Mouse (Mus musculus) liver, postnatal 0 days (tissue): Measurements from ENCODE around the gene Krt80. TPM values are rescaled to one million over a fixed set of nuclear protein-coding genes. Genes with fewer than 3 reads are reported as not detected.

Experiments used
- ATAC-seq: fragments of 200-750 bp; cut with Nextera tagmentation; 2 replicates; pipeline ENCODE4 v1.8.0; 2017; ENCODE audit warnings: mild to moderate bottlenecking, moderate library complexity
- DNase-seq: peaks from one replicate; pipeline ENCODE4 v3.0.0-alpha.2; 2016
- H3K27ac ChIP-seq: fragments of 300-500 bp; sonication (generic); 2 replicates; pipeline ENCODE4 v1.5.1; 2014; ENCODE audit warnings: antibody characterized with exemption, moderate library complexity, mild to moderate bottlenecking, low read depth
- H3K27me3 ChIP-seq: fragments of 300-500 bp; sonication (generic); 2 replicates; pipeline ENCODE4 v1.6.1; 2014; ENCODE audit warnings: low read length, control low read depth, mixed read lengths; ENCODE audit not compliant: insufficient read depth
- H3K36me3 ChIP-seq: fragments of 300-500 bp; sonication (generic); replicated peaks from 2 replicates; pipeline ENCODE4 v1.6.1; 2014; ENCODE audit warnings: mild to moderate bottlenecking, control low read depth, low read length, moderate library complexity, mixed read lengths; ENCODE audit not compliant: insufficient read depth
- H3K4me1 ChIP-seq: fragments of 300-500 bp; sonication (generic); 2 replicates; pipeline ENCODE4 v1.6.1; 2014; ENCODE audit warnings: antibody characterized with exemption, mild to moderate bottlenecking, control low read depth; ENCODE audit not compliant: insufficient read depth
- H3K4me2 ChIP-seq: fragments of 300-500 bp; sonication (generic); 2 replicates; pipeline ENCODE4 v1.6.1; 2014; ENCODE audit warnings: low read depth, mild to moderate bottlenecking, low read length, moderate library complexity, mixed read lengths
- H3K4me3 ChIP-seq: fragments of 300-500 bp; sonication (generic); 2 replicates; pipeline ENCODE4 v1.5.1; 2014; ENCODE audit warnings: low read depth, low read length
- H3K9ac ChIP-seq: fragments of 300-500 bp; sonication (generic); replicated peaks from 2 replicates; pipeline ENCODE4 v1.6.1; 2014; ENCODE audit warnings: mild to moderate bottlenecking, moderate library complexity
- H3K9me3 ChIP-seq: fragments of 300-500 bp; sonication (generic); 2 replicates; pipeline ENCODE4 v1.6.1; 2016; ENCODE audit warnings: mild to moderate bottlenecking, control low read depth, low read length, mixed read lengths
- CTCF ChIP-seq: sonication (generic); IDR thresholded peaks from 2 replicates; pipeline ENCODE4 v1.5.1; 2016; ENCODE audit warnings: antibody characterized with exemption, low read depth
- EP300 ChIP-seq: IDR thresholded peaks from 2 replicates; pipeline ENCODE4 v1.6.1; 2016; ENCODE audit warnings: antibody characterized with exemption, low read depth, mild to moderate bottlenecking
- WGBS: fragments of 180-500 bp; shearing (Covaris S2); extraction: QIAGEN DNeasy Blood & Tissue Kit; methylation state at CpG from one replicate; pipeline ENCODE4 v1.1.7; 2014; ENCODE audit not compliant: insufficient replicate concordance; 5-methylcytosine and 5-hydroxymethylcytosine counted together
- microRNA counts: library from miRNA; unstranded; fragments of <30 nt; microRNA quantifications from one replicate; lab custom pipeline; 2015
- microRNA-seq: library from miRNA; unstranded; fragments of <30 nt; microRNA quantifications from one replicate; pipeline ENCODE4, GENCODE M21; 2016
- polyA plus RNA-seq: library from polyadenylated mRNA; unstranded; fragments of >200 nt; fragmentation: Nextera tagmentation; extraction: Ambion mirVana; gene quantifications from 2 replicates; pipeline ENCODE4 v1.2.1, GENCODE M21; 2015

Gene Krt80
- polyA plus RNA-seq, 1 experiment from 2014 or later: 0.38 TPM

- H3K27ac ChIP-seq: no peak overlapping the region
Measured at GRCm38 (mm10) chr15:101302201-101302600, 67.8 kb downstream of the Krt80 start.

GRCm38 (mm10) chr15:101300128-101300527 lies 69.8 kb downstream of the Krt80 start:
- no peaks in the 10 kb centered on the region for H3K27me3 ChIP-seq
- TF ChIP-seq EP300 (no peak), CTCF (no peak)
- DNase-seq (no peak), ATAC-seq (no peak)
- H3K4me2 ChIP-seq: no peak overlapping the region
- H3K9ac ChIP-seq: no peak overlapping the region
- no peaks in the 10 kb centered on the region for H3K36me3 ChIP-seq
- no peak overlapping the region for H3K4me3 ChIP-seq
- H3K4me1 ChIP-seq: no peaks in the 10 kb centered on the region
- H3K9me3 ChIP-seq: no peaks in the 10 kb centered on the region
- no peak overlapping the region for H3K27ac ChIP-seq
- 26% methylated on average over 6 of the region's 6 CpGs for WGBS

More at GRCm38 (mm10) chr15:101302201-101302600, 67.8 kb downstream of the Krt80 start:
- H3K36me3 ChIP-seq: no peaks in the 10 kb centered on the region
- H3K9ac ChIP-seq: no peak overlapping the region
- no peak overlapping the region for H3K4me2 ChIP-seq
- H3K27me3 ChIP-seq: no peaks in the 10 kb centered on the region
- no peak overlapping the region for H3K4me3 ChIP-seq
- TF ChIP-seq CTCF (no peak), EP300 (no peak)
- 80% methylated on average over 3 of the region's 3 CpGs for WGBS
- H3K9me3 ChIP-seq: no peaks in the 10 kb centered on the region
- H3K4me1 ChIP-seq: no peaks in the 10 kb centered on the region
- DNase-seq (no peak), ATAC-seq (no peak)

GRCm38 (mm10) chr15:101299480-101299960 lies 70.4 kb downstream of the Krt80 start:
- peak; percentile 59 for ATAC-seq
- Histone ChIP-seq H3K27me3 (no peaks in the 10 kb centered on the region), H3K4me3 (no peak overlapping the region), H3K4me1 (no peaks in the 10 kb centered on the region), H3K27ac (no peak overlapping the region), H3K9me3 (no peaks in the 10 kb centered on the region), H3K4me2 (no peak overlapping the region), H3K9ac (no peak overlapping the region), H3K36me3 (no peaks in the 10 kb centered on the region)
- TF ChIP-seq EP300 (peak; percentile 45), CTCF (no peak)
- DNase-seq: no peak
- 61% methylated on average over 14 of the region's 14 CpGs for WGBS

- DNase-seq (no peak), ATAC-seq (no peak)
- Histone ChIP-seq H3K4me1 (no peaks in the 10 kb centered on the region), H3K9ac (no peak overlapping the region), H3K4me2 (peak overlapping the region; percentile 32; the same call in 1 of the 2 replicates), H3K27me3 (no peaks in the 10 kb centered on the region), H3K27ac (no peak overlapping the region), H3K9me3 (no peaks in the 10 kb centered on the region), H3K4me3 (no peak overlapping the region), H3K36me3 (no peaks in the 10 kb centered on the region)
- WGBS: 27% methylated on average over 7 of the region's 7 CpGs
- TF ChIP-seq EP300 (no peak), CTCF (no peak)
Measured at GRCm38 (mm10) chr15:101298550-101298949, 71.4 kb downstream of the Krt80 start.

- 23% methylated on average over 7 of the region's 7 CpGs for WGBS
- DNase-seq (no peak), ATAC-seq (no peak)
Measured at GRCm38 (mm10) chr15:101297988-101298387, 72.0 kb downstream of the Krt80 start.

More at GRCm38 (mm10) chr15:101297988-101298387, 72.0 kb downstream of the Krt80 start:
- H3K27ac ChIP-seq: no peak overlapping the region
- H3K36me3 ChIP-seq: no peaks in the 10 kb centered on the region
- peak overlapping the region; percentile 32; the same call in 1 of the 2 replicates for H3K4me2 ChIP-seq
- H3K9me3 ChIP-seq: no peaks in the 10 kb centered on the region
- H3K4me3 ChIP-seq: no peak overlapping the region
- H3K27me3 ChIP-seq: no peaks in the 10 kb centered on the region
- no peaks in the 10 kb centered on the region for H3K4me1 ChIP-seq
- TF ChIP-seq EP300 (no peak), CTCF (no peak)
- no peak overlapping the region for H3K9ac ChIP-seq

MicroRNA genes within 50 kb of the gene (microRNA counts, 519-probe panel; counts per million panel counts)
- not detected for microRNA mmu-miR-1941-3p (lab: Ali Mortazavi, UCI)
- not detected for microRNA mmu-miR-1941-5p (lab: Ali Mortazavi, UCI)

Small RNAs within 50 kb of the gene (microRNA-seq; reads per million reads assigned to microRNA genes)
- gene Mir1941: not detected

Other genes with a start within 250 kb of the Krt80 start
- gene Acvrl1, start 241.6 kb downstream of the Krt80 start, polyA plus RNA-seq: 2.3 and 2.6 TPM in 2 replicates
- gene Acvr1b, start 196.1 kb downstream of the Krt80 start, polyA plus RNA-seq: 2.2 TPM in 2 replicates
- 0.35 and 0.54 TPM in 2 replicates for gene Grasp, start 146.0 kb downstream of the Krt80 start, polyA plus RNA-seq
- gene Nr4a1, start 115.9 kb downstream of the Krt80 start, polyA plus RNA-seq: 0.96 and 1.1 TPM in 2 replicates
- 33.8 and 34.4 TPM in 2 replicates for gene Atg101, start 85.9 kb downstream of the Krt80 start, polyA plus RNA-seq
- 0.36 and 0.45 TPM in 2 replicates for gene 6030408B16Rik, start 77.0 kb downstream of the Krt80 start, polyA plus RNA-seq
- 2.3 and 2.4 TPM in 2 replicates for gene Krt7, start 40.9 kb upstream of the Krt80 start, polyA plus RNA-seq
- not detected in 2 replicates for gene Krt87, start 68.6 kb upstream of the Krt80 start, polyA plus RNA-seq
- gene Krt88, start 77.6 kb upstream of the Krt80 start, polyA plus RNA-seq: not detected in 2 replicates
- not detected in 2 replicates for gene Krt81, start 93.6 kb upstream of the Krt80 start, polyA plus RNA-seq
- gene Krt86, start 103.3 kb upstream of the Krt80 start, polyA plus RNA-seq: not detected in 2 replicates
- 0.33 and 0.58 TPM in 2 replicates for gene Krt83, start 121.3 kb upstream of the Krt80 start, polyA plus RNA-seq
- gene Gm49425, start 147.1 kb upstream of the Krt80 start, polyA plus RNA-seq: not detected in 2 replicates
- gene Krt84, start 162.7 kb upstream of the Krt80 start, polyA plus RNA-seq: not detected in 2 replicates
- not detected in 2 replicates for gene Krt82, start 180.5 kb upstream of the Krt80 start, polyA plus RNA-seq
- not detected in 2 replicates for gene Krt90, start 192.8 kb upstream of the Krt80 start, polyA plus RNA-seq
- gene Krt75, start 203.7 kb upstream of the Krt80 start, polyA plus RNA-seq: not detected in 2 replicates